Mouse (Mus musculus) telencephalon, adult 2 months (tissue): ENCODE data around the gene Pim2.

Experiments
- DNase-seq: peaks from one replicate; pipeline ENCODE4 v3.0.0-alpha.2; 2011; ENCODE audit warnings: low read depth, low spot score

The Pim2 gene

GRCm38 (mm10) chrX:7878007-7878419 is at the start of gene Pim2:
Gene Pim2, plus strand, starts transcription at chrX:7878262.
- peak; percentile 82 for DNase-seq

GRCm38 (mm10) chrX:7837146-7837545 is 40.9 kb upstream of the Pim2 start:
- DNase-seq, result no peak

- no peak for DNase-seq
Observed at GRCm38 (mm10) chrX:7840842-7841162, 37.3 kb upstream of the Pim2 start.

- DNase-seq, result peak; percentile 97
Observed at GRCm38 (mm10) chrX:7841163-7842162, 36.6 kb upstream of the Pim2 start, which contains the start of gene Otud5. Gene Otud5, plus strand, starts transcription at chrX:7841364.

- no peak for DNase-seq
Observed at GRCm38 (mm10) chrX:7842318-7842717, 35.7 kb upstream of the Pim2 start.

- no peak for DNase-seq
Observed at GRCm38 (mm10) chrX:7847845-7848244, 30.2 kb upstream of the Pim2 start.

- no peak for DNase-seq
Observed at GRCm38 (mm10) chrX:7854578-7854977, 23.5 kb upstream of the Pim2 start.

- DNase-seq, result no peak
Observed at GRCm38 (mm10) chrX:7859191-7859753, 18.8 kb upstream of the Pim2 start.

GRCm38 (mm10) chrX:7863181-7863580 is 14.9 kb upstream of the Pim2 start:
- no peak for DNase-seq

- no peak for DNase-seq
Observed at GRCm38 (mm10) chrX:7864551-7864950, 13.5 kb upstream of the Pim2 start.

- no peak for DNase-seq
Observed at GRCm38 (mm10) chrX:7865343-7865742, 12.7 kb upstream of the Pim2 start.

GRCm38 (mm10) chrX:7865786-7866185 is 12.3 kb upstream of the Pim2 start:
- DNase-seq, result no peak

GRCm38 (mm10) chrX:7867141-7867540 is 10.9 kb upstream of the Pim2 start:
- DNase-seq, result no peak

GRCm38 (mm10) chrX:7868506-7868905 is 9.6 kb upstream of the Pim2 start:
- no peak for DNase-seq

GRCm38 (mm10) chrX:7869826-7870225 is 8.2 kb upstream of the Pim2 start:
- DNase-seq, result no peak

- no peak for DNase-seq
Observed at GRCm38 (mm10) chrX:7878495-7878894, 433 bp downstream of the Pim2 start.

GRCm38 (mm10) chrX:7879819-7880218 is 1.8 kb downstream of the Pim2 start:
- peak; percentile 72 for DNase-seq

GRCm38 (mm10) chrX:7883841-7884567 is 5.9 kb downstream of the Pim2 start, which contains the start of gene Slc35a2:
Gene Slc35a2, plus strand, starts transcription at chrX:7884028.
- peak; percentile 85 for DNase-seq

GRCm38 (mm10) chrX:7898211-7898610 is 20.1 kb downstream of the Pim2 start:
- DNase-seq, result no peak

GRCm38 (mm10) chrX:7898880-7899874 is 21.1 kb downstream of the Pim2 start, which contains the start of the genes Pqbp1 and Timm17b:
Gene Pqbp1, minus strand, starts transcription at chrX:7899269.
Gene Timm17b, plus strand, starts transcription at chrX:7899357.
- peak; percentile 94 for DNase-seq

GRCm38 (mm10) chrX:7904441-7904840 is 26.4 kb downstream of the Pim2 start:
- DNase-seq, result no peak
